Mouse (Mus musculus): ENCODE measurements around the gene Camta1.

Gene Camta1

GRCm38 (mm10) chr4:150996797-150997196 lies 864.9 kb downstream of the Camta1 start, which contains the start of gene Uts2:
Gene Uts2, plus strand, starts transcription at chr4:150997097.
- DNase-seq (ENCODE audit: low spot score in 2 of 2): no peak

GRCm38 (mm10) chr4:150990148-150990547 lies 871.5 kb downstream of the Camta1 start:
- DNase-seq (ENCODE audit: low spot score in 2 of 2): peak in 1 of 2 experiments; percentile 38

- no peak for DNase-seq (ENCODE audit: low spot score in 2 of 2)
Measured at GRCm38 (mm10) chr4:150980153-150980552, 881.5 kb downstream of the Camta1 start.

- no peak for DNase-seq (ENCODE audit: low spot score in 2 of 2)
Measured at GRCm38 (mm10) chr4:150979455-150979854, 882.2 kb downstream of the Camta1 start.

- no peak for DNase-seq (ENCODE audit: low spot score in 2 of 2)
Measured at GRCm38 (mm10) chr4:150978156-150978910, 883.3 kb downstream of the Camta1 start.

- no peak for DNase-seq (ENCODE audit: low spot score in 2 of 2)
Measured at GRCm38 (mm10) chr4:150975145-150975544, 886.5 kb downstream of the Camta1 start.

- no peak for DNase-seq (ENCODE audit: low spot score in 2 of 2)
Measured at GRCm38 (mm10) chr4:150973264-150973663, 888.4 kb downstream of the Camta1 start.

- DNase-seq (ENCODE audit: low spot score in 2 of 2): no peak
Measured at GRCm38 (mm10) chr4:150968956-150969355, 892.7 kb downstream of the Camta1 start.

- DNase-seq (ENCODE audit: low spot score in 2 of 2): peak; percentile 48 to 69
Measured at GRCm38 (mm10) chr4:150966556-150966955, 895.1 kb downstream of the Camta1 start.

- DNase-seq (ENCODE audit: low spot score in 2 of 2): no peak
Measured at GRCm38 (mm10) chr4:150965555-150965951, 896.1 kb downstream of the Camta1 start.

- peak; percentile 83 to 94 for DNase-seq (ENCODE audit: low spot score in 2 of 2)
Measured at GRCm38 (mm10) chr4:150964635-150965554, 896.8 kb downstream of the Camta1 start.

- no peak for DNase-seq (ENCODE audit: low spot score in 2 of 2)
Measured at GRCm38 (mm10) chr4:150963711-150964110, 898.0 kb downstream of the Camta1 start.

GRCm38 (mm10) chr4:150962231-150962630 lies 899.4 kb downstream of the Camta1 start:
- DNase-seq (ENCODE audit: low spot score in 2 of 2): no peak

- no peak for DNase-seq (ENCODE audit: low spot score in 2 of 2)
Measured at GRCm38 (mm10) chr4:150958536-150958935, 903.1 kb downstream of the Camta1 start.

- DNase-seq (ENCODE audit: low spot score in 2 of 2): no peak
Measured at GRCm38 (mm10) chr4:150957106-150957458, 904.6 kb downstream of the Camta1 start.

- DNase-seq (ENCODE audit: low spot score in 2 of 2): no peak
Measured at GRCm38 (mm10) chr4:150956369-150957105, 905.1 kb downstream of the Camta1 start.

- DNase-seq (ENCODE audit: low spot score in 2 of 2): no peak
Measured at GRCm38 (mm10) chr4:150950972-150951371, 910.7 kb downstream of the Camta1 start.

GRCm38 (mm10) chr4:150944707-150945106 lies 917.0 kb downstream of the Camta1 start:
- no peak for DNase-seq (ENCODE audit: low spot score in 2 of 2)

GRCm38 (mm10) chr4:150939991-150940651 lies 921.6 kb downstream of the Camta1 start:
- DNase-seq (ENCODE audit: low spot score in 2 of 2): peak; percentile 49 to 58

- peak in 1 of 2 experiments; percentile 46 for DNase-seq (ENCODE audit: low spot score in 2 of 2)
Measured at GRCm38 (mm10) chr4:150938063-150938452, 923.6 kb downstream of the Camta1 start.

GRCm38 (mm10) chr4:150937293-150938062 lies 924.2 kb downstream of the Camta1 start:
- DNase-seq (ENCODE audit: low spot score in 2 of 2): peak; percentile 44 to 48

All from thymus, postnatal 10 days (tissue).